Mouse (Mus musculus): ENCODE data around the gene Dhrs1. TPM values are rescaled to one million over a fixed set of nuclear protein-coding genes. Genes with fewer than 3 reads are reported as not detected.

Dhrs1 gene
- 64.8 and 70.9 TPM in 2 replicates for polyA plus RNA-seq (2012; rRNA removed)

DNA sequence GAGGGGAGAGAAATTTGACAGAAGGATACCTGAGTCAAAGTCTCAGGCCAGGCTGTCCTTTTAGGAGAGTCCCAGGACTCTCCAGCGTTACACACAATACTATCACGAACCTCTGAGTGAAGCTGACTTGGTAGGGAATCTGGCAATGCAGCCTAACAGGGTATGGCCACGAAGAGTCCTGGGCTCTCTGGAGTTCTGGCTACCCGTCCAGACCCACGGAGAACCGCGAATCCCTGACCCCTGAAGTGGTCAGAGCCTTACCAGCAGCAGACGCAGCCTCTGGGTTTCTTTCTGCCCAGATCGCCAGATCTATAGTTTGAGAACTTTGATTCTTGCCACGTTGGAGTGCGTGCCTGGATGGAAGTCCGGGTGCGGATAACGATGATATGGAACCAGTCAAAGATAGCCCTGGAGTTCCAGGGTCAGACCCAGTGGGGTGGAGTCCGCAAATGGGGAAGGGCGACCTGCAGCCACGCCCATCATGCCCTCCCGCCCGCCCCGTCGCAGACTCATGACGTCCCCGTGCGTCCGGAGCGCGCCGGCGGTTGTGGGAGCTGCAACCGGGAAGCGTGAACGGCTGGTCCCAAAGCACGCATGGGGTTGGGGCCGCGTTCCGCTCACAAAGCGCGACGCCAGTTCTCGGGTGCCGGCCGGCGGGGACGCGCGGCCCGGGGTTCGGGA, at the start of gene Dhrs1, which contains the start of gene Nop9:
Dhrs1 (minus strand) TSS at position 511 of the 681 bp plus-strand sequence.
Nop9 (plus strand) TSS at position 514 of the 681 bp plus-strand sequence.

DNA sequence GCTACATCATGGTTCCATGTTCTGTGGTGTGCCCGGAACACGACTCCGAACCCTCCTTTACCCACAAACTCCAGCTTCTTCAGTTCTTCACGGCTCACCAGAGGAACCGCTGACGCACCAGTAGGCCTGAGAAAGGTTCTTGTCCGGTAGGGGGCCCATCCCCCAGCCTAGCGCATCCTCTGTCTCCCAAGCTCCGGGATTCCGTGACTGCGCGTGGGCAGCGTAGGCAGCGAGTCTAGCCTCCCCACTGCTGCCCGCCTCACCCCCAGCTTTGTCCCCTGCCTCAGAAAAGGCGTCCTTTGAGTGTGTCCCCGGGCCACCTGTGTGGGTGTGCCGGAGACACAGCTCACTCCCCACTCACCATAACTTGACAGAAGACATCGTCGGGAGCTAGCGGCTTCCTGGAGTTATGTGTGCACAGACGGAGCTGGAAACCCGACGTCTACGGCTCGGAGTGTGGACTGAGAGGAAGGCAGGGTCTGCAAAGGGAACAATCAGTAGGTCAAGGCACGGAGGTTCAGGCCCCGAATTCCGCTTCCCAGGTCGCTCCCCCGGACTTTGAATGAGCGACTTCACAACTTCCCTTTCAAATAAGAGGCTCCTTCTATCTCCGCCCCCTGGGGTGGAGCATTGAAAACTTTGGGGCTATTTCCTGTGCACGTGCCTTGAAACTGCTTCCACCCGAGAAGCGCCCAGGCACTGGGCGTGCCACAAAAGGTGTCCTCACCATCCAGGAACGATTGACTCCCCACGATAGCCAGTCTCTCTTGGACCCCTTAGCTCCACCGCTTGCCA, 43.0 kb upstream of the Dhrs1 start, which contains the start of gene Ripk3:
Ripk3 (minus strand) TSS at position 610 of the 795 bp plus-strand sequence.

DNA sequence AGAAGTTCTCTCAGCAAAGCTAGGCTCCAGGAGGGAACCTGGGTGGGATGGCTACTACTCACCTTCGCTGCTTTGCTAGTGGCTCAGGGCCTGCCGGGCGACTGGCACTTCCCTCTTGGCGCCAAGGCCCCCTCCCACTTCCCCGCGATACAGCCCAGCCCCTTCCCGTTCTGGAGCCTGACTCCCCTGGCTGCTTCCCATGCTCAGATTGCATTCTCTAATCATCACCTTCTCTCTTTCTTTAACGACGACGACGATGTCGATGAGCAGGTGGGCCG, 38.4 kb upstream of the Dhrs1 start, which contains the start of gene Adcy4:
Adcy4 (minus strand) TSS at position 138 of the 278 bp plus-strand sequence.

DNA sequence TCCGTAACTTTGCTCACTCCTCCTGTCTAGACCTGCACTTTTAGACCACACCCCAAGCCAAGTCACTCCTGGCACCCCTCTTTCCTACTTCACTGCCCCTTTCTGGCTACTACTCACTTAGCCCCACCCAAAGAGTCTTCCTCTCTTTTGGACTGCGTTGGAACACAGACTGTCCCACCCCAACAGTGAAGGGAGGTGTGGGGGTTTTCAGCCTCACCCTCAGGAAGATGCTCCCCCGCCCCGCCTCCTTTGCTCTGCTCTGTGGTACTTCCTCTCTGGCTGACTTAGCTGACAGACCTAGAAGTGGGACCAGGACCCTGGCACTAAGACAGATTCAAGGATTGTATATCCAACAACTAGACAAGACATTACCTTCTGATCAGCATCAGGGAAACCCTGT, 20.2 kb upstream of the Dhrs1 start, which contains the start of gene Ltb4r1:
Ltb4r1 (plus strand) TSS at position 267 of the 400 bp plus-strand sequence.

DNA sequence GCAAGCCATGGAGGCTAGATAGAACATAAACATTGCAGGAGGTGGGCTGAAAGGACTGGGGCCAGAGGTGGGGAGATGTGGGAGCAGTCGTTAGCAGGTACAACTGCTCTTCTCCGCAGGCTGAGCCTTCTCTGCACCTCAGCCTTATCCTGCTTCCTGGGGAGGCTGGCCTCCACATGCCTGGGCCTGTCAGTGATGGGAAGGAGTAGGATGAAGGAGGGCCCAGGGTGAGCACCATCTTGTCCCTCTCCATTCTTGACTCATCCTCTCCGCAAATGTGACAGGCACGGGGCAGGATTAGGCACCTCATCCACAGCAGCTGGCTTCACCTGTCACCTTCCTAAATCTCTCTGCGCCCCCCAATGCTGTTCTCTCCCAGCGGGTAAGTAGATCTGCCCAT, 15.7 kb upstream of the Dhrs1 start, which contains the start of gene Ltb4r2:
Ltb4r2 (plus strand) TSS at position 266 of the 400 bp plus-strand sequence.

DNA sequence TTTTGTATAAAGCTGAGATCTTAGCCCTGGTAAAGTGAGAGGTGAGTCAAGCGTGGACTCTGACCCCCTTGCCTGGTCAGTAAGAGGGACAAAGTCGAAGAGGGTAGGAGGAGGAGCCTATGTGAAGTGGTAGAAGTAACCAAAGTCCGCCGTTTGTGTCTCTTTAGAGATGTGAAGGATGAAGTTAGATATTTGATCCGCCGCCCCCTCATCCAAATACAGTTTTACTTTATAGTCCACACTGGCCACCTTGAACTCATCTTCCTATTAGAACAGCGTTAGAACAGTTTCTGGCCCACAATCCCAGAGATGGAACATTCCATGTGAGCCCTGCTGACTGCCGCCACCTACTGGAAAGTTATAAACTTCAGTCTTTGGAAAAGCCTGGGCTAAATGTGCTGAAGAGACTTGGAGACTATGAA, 12.9 kb upstream of the Dhrs1 start, which contains the start of gene Cideb:
Cideb (minus strand) TSS at position 96 of the 422 bp plus-strand sequence.

DNA sequence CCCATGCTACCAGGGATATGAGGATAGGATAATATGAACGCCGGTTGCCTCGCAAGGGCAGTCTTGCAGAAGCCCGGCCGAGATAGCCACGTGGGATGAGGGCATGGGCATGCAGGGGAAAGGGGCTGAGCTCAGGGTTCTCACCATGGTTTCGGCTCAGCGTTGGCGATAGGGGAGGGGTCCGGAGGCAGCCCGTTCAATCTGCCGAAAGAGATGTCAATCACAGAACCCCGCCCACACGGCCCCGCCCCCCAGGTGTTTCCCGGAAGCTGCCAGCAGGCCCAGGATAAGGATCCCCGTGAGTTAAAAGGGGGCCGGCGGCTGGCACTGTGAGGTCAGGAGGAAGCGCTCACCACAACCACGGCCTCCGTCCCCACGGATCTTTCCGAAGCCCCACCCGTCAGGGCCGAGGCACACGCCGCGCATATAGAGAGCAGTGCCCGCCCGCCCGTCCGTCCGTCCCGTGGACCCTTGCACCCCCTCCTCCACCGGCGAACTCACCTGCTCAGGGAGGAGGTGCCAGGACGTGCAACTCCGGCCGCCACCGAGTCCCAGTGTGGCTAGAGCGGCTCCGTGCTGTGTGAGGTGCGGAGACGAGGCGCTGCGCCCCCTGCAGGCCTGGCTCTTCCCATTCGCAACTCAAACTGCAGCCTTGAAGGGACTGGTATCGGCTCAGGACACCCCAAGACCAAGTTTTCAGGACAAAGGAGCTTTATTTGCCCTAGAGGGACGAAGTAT, 23.6 kb downstream of the Dhrs1 start, which contains the start of gene Rabggta:
Rabggta (minus strand) TSS at position 564 of the 738 bp plus-strand sequence.

DNA sequence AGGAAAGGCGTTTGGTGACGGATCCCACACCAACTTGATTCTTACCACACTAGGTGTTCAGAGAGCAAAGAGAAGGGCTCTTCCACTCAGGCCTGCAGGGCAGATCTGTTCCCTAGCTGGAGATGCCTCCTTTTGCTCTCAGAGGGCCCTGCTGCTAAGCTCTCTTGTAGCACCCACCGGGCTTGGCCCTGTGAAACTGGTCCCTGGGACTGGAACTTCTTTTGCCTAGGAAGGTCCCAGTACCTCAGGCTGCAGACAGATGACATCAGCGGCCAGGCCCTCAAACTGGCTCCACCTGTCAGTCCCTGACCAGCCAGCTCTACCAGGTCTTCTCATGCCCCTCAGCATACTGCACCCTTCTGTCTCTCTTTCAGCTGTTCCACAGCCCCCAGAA, 31.8 kb downstream of the Dhrs1 start, which contains the start of gene Tgm1:
Tgm1 (minus strand) TSS at position 198 of the 394 bp plus-strand sequence.

Other genes starting within 250 kb of the Dhrs1 start
- 0.79 and 1.2 TPM in 2 replicates for gene Cpne6, start 235.2 kb downstream of the Dhrs1 start, polyA plus RNA-seq (2012; rRNA removed)
- gene Nrl, start 220.7 kb downstream of the Dhrs1 start, polyA plus RNA-seq (2012; rRNA removed) = 0.09 and 0.11 TPM in 2 replicates
- gene Pck2, start 205.4 kb downstream of the Dhrs1 start, polyA plus RNA-seq (2012; rRNA removed) = 17.8 and 25.7 TPM in 2 replicates
- gene Dcaf11, start 185.7 kb downstream of the Dhrs1 start, polyA plus RNA-seq (2012; rRNA removed) = 63.0 and 75.5 TPM in 2 replicates
- gene A730061H03Rik, start 185.3 kb downstream of the Dhrs1 start, polyA plus RNA-seq (2012; rRNA removed) = 0.18 and 0.30 TPM in 2 replicates
- gene Fitm1, start 170.1 kb downstream of the Dhrs1 start, polyA plus RNA-seq (2012; rRNA removed) = 1.3 and 8.1 TPM in 2 replicates
- gene Psme1, start 167.6 kb downstream of the Dhrs1 start, polyA plus RNA-seq (2012; rRNA removed) = 75.5 and 136 TPM in 2 replicates
- 7.7 TPM in 2 replicates for gene Emc9, start 160.4 kb downstream of the Dhrs1 start, polyA plus RNA-seq (2012; rRNA removed)
- gene Psme2, start 154.6 kb downstream of the Dhrs1 start, polyA plus RNA-seq (2012; rRNA removed) = 72.7 and 98.9 TPM in 2 replicates
- 22.3 and 22.4 TPM in 2 replicates for gene Rnf31, start 154.0 kb downstream of the Dhrs1 start, polyA plus RNA-seq (2012; rRNA removed)
- gene Irf9, start 142.1 kb downstream of the Dhrs1 start, polyA plus RNA-seq (2012; rRNA removed) = 19.0 and 20.1 TPM in 2 replicates
- gene Rec8, start 127.7 kb downstream of the Dhrs1 start, polyA plus RNA-seq (2012; rRNA removed) = 17.0 and 19.2 TPM in 2 replicates
- 119 and 120 TPM in 2 replicates for gene Ipo4, start 109.7 kb downstream of the Dhrs1 start, polyA plus RNA-seq (2012; rRNA removed)
- gene Gm49378, start 107.8 kb downstream of the Dhrs1 start, polyA plus RNA-seq (2012; rRNA removed) = 3.4 and 4.1 TPM in 2 replicates
- gene Tm9sf1, start 101.9 kb downstream of the Dhrs1 start, polyA plus RNA-seq (2012; rRNA removed) = 52.0 and 59.3 TPM in 2 replicates
- 2.4 TPM in 2 replicates for gene Tssk4, start 95.5 kb downstream of the Dhrs1 start, polyA plus RNA-seq (2012; rRNA removed)
- gene Mdp1, start 85.2 kb downstream of the Dhrs1 start, polyA plus RNA-seq (2012; rRNA removed) = 54.9 and 66.5 TPM in 2 replicates
- gene Gmpr2, start 73.7 kb downstream of the Dhrs1 start, polyA plus RNA-seq (2012; rRNA removed) = 40.5 and 45.5 TPM in 2 replicates
- gene Nedd8, start 73.6 kb downstream of the Dhrs1 start, polyA plus RNA-seq (2012; rRNA removed) = 438 and 468 TPM in 2 replicates
- 48.1 and 69.4 TPM in 2 replicates for gene Tinf2, start 63.9 kb downstream of the Dhrs1 start, polyA plus RNA-seq (2012; rRNA removed)
- gene Tgm1, start 31.8 kb downstream of the Dhrs1 start, polyA plus RNA-seq (2012; rRNA removed) = 0.82 and 0.91 TPM in 2 replicates
- gene Rabggta, start 23.4 kb downstream of the Dhrs1 start, polyA plus RNA-seq (2012; rRNA removed) = 27.0 and 29.8 TPM in 2 replicates
- gene Nop9, start within 50 bp of the Dhrs1 start, polyA plus RNA-seq (2012; rRNA removed) = 24.1 and 26.2 TPM in 2 replicates
- 1.9 and 2.2 TPM in 2 replicates for gene Cideb, start 12.8 kb upstream of the Dhrs1 start, polyA plus RNA-seq (2012; rRNA removed)
- gene Ltb4r2, start 15.7 kb upstream of the Dhrs1 start, polyA plus RNA-seq (2012; rRNA removed) = 0.31 and 0.32 TPM in 2 replicates
- 0.43 and 0.58 TPM in 2 replicates for gene Ltb4r1, start 20.3 kb upstream of the Dhrs1 start, polyA plus RNA-seq (2012; rRNA removed)
- 3.7 and 15.6 TPM in 2 replicates for gene Adcy4, start 38.4 kb upstream of the Dhrs1 start, polyA plus RNA-seq (2012; rRNA removed)
- gene Ripk3, start 43.2 kb upstream of the Dhrs1 start, polyA plus RNA-seq (2012; rRNA removed) = 7.1 and 18.8 TPM in 2 replicates
- 43.3 and 96.2 TPM in 2 replicates for gene Nfatc4, start 77.5 kb upstream of the Dhrs1 start, polyA plus RNA-seq (2012; rRNA removed)
- 29.2 and 33.9 TPM in 2 replicates for gene Nynrin, start 108.3 kb upstream of the Dhrs1 start, polyA plus RNA-seq (2012; rRNA removed)
- 0.58 and 0.65 TPM in 2 replicates for gene Cbln3, start 138.7 kb upstream of the Dhrs1 start, polyA plus RNA-seq (2012; rRNA removed)
- 22.6 and 26.6 TPM in 2 replicates for gene Khnyn, start 139.3 kb upstream of the Dhrs1 start, polyA plus RNA-seq (2012; rRNA removed)
- gene Sdr39u1, start 154.6 kb upstream of the Dhrs1 start, polyA plus RNA-seq (2012; rRNA removed) = 30.6 and 42.5 TPM in 2 replicates
- gene Cma1, start 199.0 kb upstream of the Dhrs1 start, polyA plus RNA-seq (2012; rRNA removed) = 0.05 TPM in 1 of 2 replicates, not detected in the other
- gene Cma2, start 205.3 kb upstream of the Dhrs1 start, polyA plus RNA-seq (2012; rRNA removed) = not detected in 2 replicates

Measured in central nervous system, embryonic 11.5 days (tissue).